Mouse (Mus musculus) embryo, embryonic 11 days (tissue): ENCODE results near the gene Notch4.

ENCODE experiments used
- DNase-seq: peaks from one replicate; pipeline ENCODE4 v3.0.0-alpha.2; 2015

The Notch4 gene

DNA sequence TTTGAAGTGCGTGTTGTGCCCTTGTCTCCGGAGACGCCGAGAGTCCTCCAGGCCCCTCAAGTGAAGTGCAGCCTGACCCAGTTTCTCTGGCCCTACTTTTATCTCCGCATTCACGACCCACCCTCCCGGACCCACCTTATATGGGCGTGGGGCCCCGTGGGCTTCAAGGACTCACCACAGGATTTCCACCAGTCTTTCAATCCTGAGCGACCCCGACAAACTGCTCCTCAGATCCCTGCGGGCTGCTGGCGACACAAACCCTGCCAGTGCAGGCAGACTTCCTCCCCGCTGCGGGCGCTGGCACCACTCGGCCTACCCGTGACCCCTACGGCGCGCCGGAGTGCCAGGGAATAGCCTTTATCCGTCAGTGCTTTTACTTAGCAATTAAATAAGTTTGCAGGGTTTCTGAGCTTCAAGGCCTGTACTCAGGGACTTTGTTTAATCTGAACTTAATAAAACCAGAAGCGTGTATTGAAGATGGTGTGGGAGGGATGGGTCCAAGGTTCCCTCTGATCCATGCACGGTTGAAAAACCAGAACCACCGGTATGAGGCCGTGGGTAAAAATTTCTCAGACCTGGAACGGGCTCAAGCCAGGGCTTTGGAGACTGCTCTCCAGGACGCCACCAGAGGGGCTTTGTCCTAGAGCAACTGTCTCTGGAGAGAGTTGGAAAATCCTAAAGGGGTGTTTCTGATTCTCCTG, 64.0 kb downstream of the Notch4 start, which contains the start of gene Ppt2:
Ppt2 (minus strand) TSS at position 568 of the 701 bp plus-strand sequence.
- DNase-seq, result no peak

DNA sequence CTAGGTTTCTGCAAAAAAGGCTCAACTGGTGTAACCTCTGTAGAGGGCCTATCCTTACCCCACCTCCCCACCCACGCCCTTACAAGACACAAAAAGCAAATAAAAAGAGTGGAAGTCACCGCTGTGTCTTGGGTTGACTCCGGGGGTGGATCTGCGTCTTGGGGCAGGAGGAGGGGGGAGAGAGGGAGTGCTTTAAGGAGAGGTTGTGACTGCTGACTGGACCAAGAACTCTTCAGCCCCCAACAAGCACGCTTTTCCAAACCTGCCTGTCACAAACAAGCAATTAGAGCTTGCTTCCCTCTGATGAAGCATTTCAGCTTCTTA, 64.5 kb downstream of the Notch4 start:
- no peak for DNase-seq

DNA sequence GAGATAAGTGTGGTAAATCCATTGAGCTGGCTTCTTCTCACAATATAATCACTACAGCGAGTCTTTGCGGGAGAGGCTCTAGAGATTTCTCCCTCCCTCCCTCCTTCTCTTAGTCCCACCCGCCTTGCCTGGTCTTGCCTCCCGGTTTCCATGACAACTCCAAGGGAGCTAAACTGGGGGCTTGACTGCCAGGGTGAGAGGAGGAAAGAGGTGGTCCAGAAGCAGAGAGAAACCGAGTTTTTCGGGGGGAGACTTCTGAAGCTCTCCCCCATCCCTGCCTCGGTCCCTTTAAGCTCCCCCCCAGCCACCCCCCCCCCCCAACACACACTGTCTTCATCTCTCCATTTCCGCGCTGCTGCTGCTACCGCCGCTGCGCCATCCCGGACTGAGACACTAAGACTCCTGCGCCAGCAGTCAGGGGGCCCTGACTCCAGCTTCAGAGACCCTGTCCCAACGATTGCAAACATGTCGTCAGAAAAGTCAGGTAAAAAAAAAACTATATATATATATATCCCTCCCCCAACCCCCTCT, 65.2 kb downstream of the Notch4 start, which contains the start of gene Prrt1:
Prrt1 (plus strand) TSS at position 313 of the 531 bp plus-strand sequence.
- peak; percentile 77 for DNase-seq

DNA sequence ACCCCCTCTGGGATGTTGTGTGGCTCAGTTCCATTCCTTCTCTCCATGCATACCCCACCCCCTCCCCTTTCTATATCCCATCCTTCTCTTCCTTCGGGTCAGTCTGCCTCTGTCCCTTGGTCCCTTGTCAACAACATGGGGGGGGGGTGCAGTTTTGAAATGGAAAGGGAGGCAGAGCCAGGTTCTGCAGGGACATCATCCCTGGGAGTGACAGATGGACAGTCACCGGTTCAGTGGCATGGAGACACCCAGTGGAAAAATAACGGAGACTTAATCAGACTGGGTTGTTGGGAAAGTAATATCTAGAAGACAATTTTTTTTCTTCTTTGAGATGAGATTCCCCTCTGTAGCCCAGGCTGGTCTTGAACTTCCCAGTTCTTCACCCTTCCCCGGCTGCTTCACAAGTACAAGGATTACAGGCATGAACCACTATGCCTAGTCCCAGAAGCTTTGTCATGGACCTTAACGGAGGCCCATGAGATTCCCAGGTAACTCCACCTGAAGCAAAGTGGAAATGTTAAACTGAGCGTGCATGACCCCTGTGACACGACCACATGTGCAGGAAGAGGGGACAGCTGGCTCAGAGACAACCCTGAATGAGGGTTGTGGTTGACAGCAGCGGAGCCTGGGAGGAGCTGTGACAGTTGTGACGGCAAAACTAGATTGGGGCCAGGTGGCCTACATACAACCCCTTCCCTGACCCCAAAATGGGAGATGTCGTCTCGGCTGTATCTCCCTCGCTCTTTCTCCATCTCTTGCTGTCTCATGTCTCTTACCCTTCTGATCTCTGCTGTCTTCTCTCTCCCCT, 65.9 kb downstream of the Notch4 start:
- no peak for DNase-seq

DNA sequence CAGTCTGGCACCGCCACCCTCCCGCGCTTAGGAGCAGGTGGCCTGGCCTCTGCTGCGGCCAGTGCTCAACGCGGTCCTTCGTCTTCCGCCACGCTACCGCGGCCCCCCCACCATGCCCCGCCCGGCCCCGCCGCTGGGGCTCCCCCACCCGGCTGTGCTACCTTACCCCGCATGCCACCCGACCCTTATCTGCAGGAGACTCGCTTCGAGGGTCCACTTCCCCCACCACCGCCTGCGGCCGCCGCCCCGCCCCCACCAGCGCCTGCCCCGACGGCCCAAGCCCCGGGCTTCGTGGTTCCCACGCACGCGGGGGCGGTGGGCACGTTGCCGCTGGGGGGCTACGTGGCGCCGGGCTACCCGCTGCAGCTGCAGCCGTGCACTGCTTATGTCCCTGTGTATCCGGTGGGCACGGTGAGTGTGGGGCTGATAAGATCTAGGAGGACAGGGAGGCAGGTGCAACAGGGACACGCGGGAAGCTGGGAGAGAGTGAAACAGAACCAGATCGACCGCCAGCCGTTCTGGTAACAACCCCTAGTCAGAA, 66.8 kb downstream of the Notch4 start:
- DNase-seq, result no peak

DNA sequence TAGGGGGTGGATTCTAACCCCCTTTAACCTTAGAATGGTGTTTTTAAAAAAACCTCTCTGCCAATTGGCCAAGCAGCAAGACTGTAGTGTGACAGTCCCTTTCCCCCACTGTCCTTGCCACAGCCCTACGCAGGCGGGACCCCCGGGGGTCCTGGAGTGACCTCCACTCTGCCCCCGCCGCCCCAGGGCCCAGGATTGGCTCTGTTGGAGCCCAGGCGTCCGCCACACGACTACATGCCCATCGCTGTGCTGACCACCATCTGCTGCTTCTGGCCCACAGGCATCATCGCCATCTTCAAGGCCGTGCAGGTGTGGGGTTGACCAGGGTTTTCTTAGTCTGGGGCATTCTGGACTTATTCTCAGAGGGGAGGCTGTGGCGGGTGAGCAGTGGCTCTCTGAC, 67.6 kb downstream of the Notch4 start:
- no peak for DNase-seq

DNA sequence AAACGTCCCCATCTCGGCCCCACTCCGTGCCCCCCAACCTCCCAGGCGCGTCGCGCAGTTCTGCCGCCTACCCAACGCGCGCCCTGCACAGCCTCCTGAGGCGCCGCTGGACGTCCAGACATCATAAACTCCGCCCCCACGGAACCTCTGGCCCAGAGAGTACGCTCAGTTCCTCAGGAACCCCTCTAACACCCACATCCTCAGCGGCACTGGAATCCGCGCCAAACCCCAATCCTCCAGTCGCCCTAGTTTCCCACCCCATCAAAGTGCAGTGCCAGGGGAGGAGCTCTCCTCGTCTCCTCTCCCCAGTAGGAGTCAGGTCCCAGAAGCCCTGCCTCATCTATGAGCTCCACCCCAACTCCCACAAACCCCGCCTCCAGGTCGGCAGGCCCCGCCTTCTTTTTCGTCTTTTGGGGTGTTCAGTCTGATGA, 68.2 kb downstream of the Notch4 start:
- peak; percentile 63 for DNase-seq

DNA sequence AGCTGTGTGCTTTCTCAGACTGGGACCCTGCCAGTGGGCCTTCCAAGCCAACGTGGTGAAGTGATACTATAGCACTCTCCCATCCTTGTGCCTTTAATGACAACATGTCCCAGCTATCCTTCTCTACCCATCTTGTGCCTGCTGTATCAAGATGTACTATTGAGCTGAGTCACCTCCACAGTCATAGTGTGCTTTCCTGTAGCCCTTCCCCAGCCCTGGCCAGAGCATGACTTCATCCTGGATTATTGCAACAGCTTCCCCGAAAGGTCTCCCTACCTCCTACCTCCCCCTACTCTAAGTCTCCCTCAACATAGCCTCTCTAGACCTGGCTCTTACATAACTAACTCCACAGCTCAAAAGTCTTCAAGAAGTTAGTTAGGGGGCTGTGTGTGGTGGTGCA, 71.6 kb downstream of the Notch4 start:
- DNase-seq, result no peak

DNA sequence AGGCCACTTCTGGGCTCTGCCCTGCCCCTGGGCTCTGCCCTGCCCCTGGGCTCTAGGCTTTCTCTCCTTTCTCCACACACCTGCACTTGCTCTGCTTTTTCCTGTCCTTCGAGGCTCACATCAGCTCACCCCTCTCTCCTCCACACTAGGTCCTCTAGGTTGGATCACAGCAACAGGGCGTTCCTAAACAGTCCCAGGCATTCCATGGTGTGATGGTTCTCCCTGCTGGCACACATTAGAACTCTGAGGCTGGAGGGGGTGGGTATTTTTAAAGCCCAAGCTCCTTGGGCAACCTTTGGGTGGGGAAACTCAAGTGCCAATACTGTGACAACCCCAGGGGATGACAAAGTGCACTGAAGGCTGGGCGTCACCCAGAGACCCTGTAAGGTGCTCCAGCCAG, 73.4 kb downstream of the Notch4 start:
- no peak for DNase-seq
